Comparison of ENCODE assay signal across 16 mouse cellular contexts in the genomic region with DNA sequence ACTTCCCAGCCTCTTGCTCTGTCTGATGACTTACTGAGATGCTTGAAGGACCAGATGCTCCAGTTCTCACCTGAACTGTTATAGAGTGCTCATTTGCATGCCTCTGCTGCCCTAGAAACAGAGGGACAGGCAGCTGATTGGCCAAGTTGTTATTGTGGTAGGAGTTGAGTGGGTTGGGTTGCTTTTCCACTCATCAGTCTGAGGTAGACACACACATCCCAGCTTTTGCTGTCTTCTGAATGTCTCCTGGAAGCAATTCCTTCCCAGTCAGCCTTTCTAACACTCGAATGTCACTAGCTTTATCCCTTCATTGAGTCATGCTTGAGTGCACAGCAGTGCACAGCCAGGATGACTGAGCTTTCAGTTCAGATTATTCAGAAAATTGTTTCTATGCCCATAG.
DNase-seq lines count a peak whose midpoint lies in the region.
"Had no signal": no experiment of that assay in that cellular context is flagged by ENCODE, and none has a peak within 500 bp of the region (broad histone marks: within the 10 kb centered on the region; RNA-seq: fewer than 3 reads in every experiment).

No protein-coding gene starts in this region.

- peak; percentile 34 to 47 for DNase-seq in cerebellum, postnatal 10 days
- no peak for DNase-seq in cerebellum, adult 9-10 months
- DNase-seq in frontal cortex, postnatal 36 days (ENCODE audit: low spot score in 2 of 2), result peak; percentile 7 to 23
- no peak for DNase-seq in frontal cortex, postnatal 25 days (ENCODE audit: low spot score in 2 of 2)
- DNase-seq in right cerebral cortex, adult 18-20 months, result peak; percentile 43
- no peak for DNase-seq in right cerebral cortex, postnatal 10 days (ENCODE audit: low spot score in 2 of 2)
- peak; percentile 23 for DNase-seq in telencephalon, adult 2 months (ENCODE audit: low read depth, low spot score)
- no peak for DNase-seq in adrenal gland, postnatal 10 days
- DNase-seq: adrenal gland, postnatal 14 days; cerebellum, adult 11-12 months; cerebellum, adult 8-10 months; cerebellum, postnatal 25 days; forebrain, postnatal 0 days; gastrocnemius, adult 2 months; gastrocnemius, postnatal 14 days; heart, adult 11 months had no signal

Comparison
In these comparisons a context has a peak if more than half of its experiments do, and no peak if none do; other contexts are left out.
1. DNase-seq: peak in cerebellum, postnatal 10 days (2 of 2), frontal cortex, postnatal 36 days (2 of 2), right cerebral cortex, adult 18-20 months (single experiment) and telencephalon, adult 2 months (single experiment); none in cerebellum, adult 9-10 months (single experiment), frontal cortex, postnatal 25 days (0 of 2), right cerebral cortex, postnatal 10 days (0 of 2) and adrenal gland, postnatal 10 days (single experiment).